Mouse (Mus musculus) cerebellum, adult 11 months (tissue): ENCODE measurements around the gene Pdzd7.
"Not testable (repeated sequence)": the region's sequence is repeated elsewhere in the genome, so short reads cannot be mapped to it uniquely, and the experiment has no call there.

Experiments
- DNase-seq: peaks from one replicate; pipeline ENCODE4 v3.0.0; 2022

Gene Pdzd7

GRCm38 (mm10) chr19:45058113-45058839 is 12.8 kb upstream of the Pdzd7 start:
- peak; percentile 89 for DNase-seq

- DNase-seq: no peak
These were observed 12.2 kb upstream of the Pdzd7 start for GRCm38 (mm10) chr19:45057724-45058112.

GRCm38 (mm10) chr19:45056908-45057698 is 11.6 kb upstream of the Pdzd7 start:
- no peak for DNase-seq

- no peak for DNase-seq
These were observed 10.8 kb upstream of the Pdzd7 start for GRCm38 (mm10) chr19:45056364-45056763.

GRCm38 (mm10) chr19:45054892-45055690 is 9.6 kb upstream of the Pdzd7 start:
- DNase-seq: no peak

- DNase-seq: no peak
These were observed 7.9 kb upstream of the Pdzd7 start for GRCm38 (mm10) chr19:45053451-45053850.

- DNase-seq: peak; percentile 35
These were observed 4.0 kb upstream of the Pdzd7 start for GRCm38 (mm10) chr19:45049523-45049922.

- DNase-seq: no peak
These were observed 3.3 kb upstream of the Pdzd7 start for GRCm38 (mm10) chr19:45048644-45049365.

- peak; percentile 51 for DNase-seq
These were observed 2.6 kb upstream of the Pdzd7 start for GRCm38 (mm10) chr19:45047935-45048643.

- DNase-seq: peak; percentile 94
These were observed 2.0 kb upstream of the Pdzd7 start, which contains the start of gene Sfxn3 for GRCm38 (mm10) chr19:45047417-45047934. Gene Sfxn3 (plus strand): TSS chr19:45047503.

GRCm38 (mm10) chr19:45046523-45047321 is 1.2 kb upstream of the Pdzd7 start:
- peak; percentile 91 for DNase-seq

GRCm38 (mm10) chr19:45045236-45045635 is 281 bp downstream of the Pdzd7 start:
- no peak for DNase-seq

GRCm38 (mm10) chr19:45044389-45044927 is 1.1 kb downstream of the Pdzd7 start:
- DNase-seq: no peak

GRCm38 (mm10) chr19:45040214-45040613 is 5.3 kb downstream of the Pdzd7 start:
- no peak for DNase-seq

GRCm38 (mm10) chr19:45038198-45038597 is 7.3 kb downstream of the Pdzd7 start:
- DNase-seq: not testable (repeated sequence)

GRCm38 (mm10) chr19:45036867-45037266 is 8.7 kb downstream of the Pdzd7 start:
- peak; percentile 35 for DNase-seq

GRCm38 (mm10) chr19:45032570-45033332 is 12.8 kb downstream of the Pdzd7 start:
- DNase-seq: no peak

- DNase-seq: peak; percentile 77
These were observed 13.7 kb downstream of the Pdzd7 start for GRCm38 (mm10) chr19:45031780-45032179.
